Mouse (Mus musculus) forebrain, embryonic 16.5 days (tissue): ENCODE measurements around the gene Mylpf. TPM values are rescaled to one million over a fixed set of nuclear protein-coding genes. Genes with fewer than 3 reads are reported as not detected.
"Not testable (repeated sequence)": the region's sequence is repeated elsewhere in the genome, so short reads cannot be mapped to it uniquely, and the experiment has no call there.

ENCODE experiments used
- ATAC-seq: fragments of 200-750 bp; cut with Nextera tagmentation; 2 replicates; pipeline ENCODE4 v1.8.0; 2017; ENCODE audit warnings: mild to moderate bottlenecking, moderate library complexity
- H3K27ac ChIP-seq: fragments of 300-500 bp; sonication (generic); 2 replicates; pipeline ENCODE4 v1.5.1; 2014; ENCODE audit warnings: low read length, control low read depth
- H3K27me3 ChIP-seq: fragments of 300-500 bp; sonication (generic); replicated peaks from 2 replicates; pipeline ENCODE4 v1.6.1; 2014; ENCODE audit warnings: low read length; ENCODE audit not compliant: control insufficient read depth, insufficient read depth
- H3K36me3 ChIP-seq: fragments of 300-500 bp; sonication (generic); 2 replicates; pipeline ENCODE4 v1.6.1; 2014; ENCODE audit not compliant: control insufficient read depth, insufficient read depth
- H3K4me1 ChIP-seq: fragments of 300-500 bp; sonication (generic); replicated peaks from 2 replicates; pipeline ENCODE4 v1.6.1; 2014; ENCODE audit warnings: low read length; ENCODE audit not compliant: control insufficient read depth, insufficient read depth
- H3K4me2 ChIP-seq: fragments of 300-500 bp; sonication (generic); 2 replicates; pipeline ENCODE4 v1.6.1; 2014; ENCODE audit warnings: mild to moderate bottlenecking, low read length, control low read depth
- H3K4me3 ChIP-seq: fragments of 300-500 bp; sonication (generic); replicated peaks from 2 replicates; pipeline ENCODE4 v1.5.1; 2014; ENCODE audit warnings: mild to moderate bottlenecking, low read length, control low read depth
- H3K9ac ChIP-seq: fragments of 300-500 bp; sonication (generic); replicated peaks from 2 replicates; pipeline ENCODE4 v1.6.1; 2014; ENCODE audit warnings: low read depth, low read length, control low read depth
- H3K9me3 ChIP-seq: fragments of 300-500 bp; sonication (generic); 2 replicates; pipeline ENCODE4 v1.6.1; 2016; ENCODE audit warnings: low read length; ENCODE audit not compliant: control insufficient read depth
- WGBS: fragments of 180-500 bp; shearing (Covaris S2); extraction: QIAGEN DNeasy Blood & Tissue Kit; methylation state at CpG from one replicate; pipeline ENCODE4 v1.1.7; 2014; 5-methylcytosine and 5-hydroxymethylcytosine counted together
- polyA plus RNA-seq: library from polyadenylated mRNA; unstranded; fragments of >200 nt; fragmentation: Nextera tagmentation; extraction: Ambion mirVana; gene quantifications from 2 replicates; pipeline ENCODE4 v1.2.1, GENCODE M21; 2015

Mylpf gene
- polyA plus RNA-seq, result 4.1 and 8.3 TPM in 2 replicates

GRCm38 (mm10) chr7:127208553-127209438, at the start of gene Mylpf:
Gene Mylpf (plus strand): TSS chr7:127208890.
- H3K9me3 ChIP-seq, result no peaks in the 10 kb centered on the region
- H3K36me3 ChIP-seq, result no peaks in the 10 kb centered on the region
- peak within 1 kb of the TSS; percentile 89 for H3K27ac ChIP-seq
- peak within 1 kb of the TSS; percentile 92 for H3K9ac ChIP-seq
- no peaks in the 10 kb centered on the region for H3K27me3 ChIP-seq
- under 1% methylated on average over 44 of the region's 44 CpGs for WGBS
- peak; percentile 96 for ATAC-seq
- H3K4me1 ChIP-seq, result peaks cover 30% of the 10 kb centered on the region
- H3K4me3 ChIP-seq, result peak within 1 kb of the TSS; percentile 94
- H3K4me2 ChIP-seq, result peak within 1 kb of the TSS; percentile 99

GRCm38 (mm10) chr7:127162546-127162945, 46.1 kb upstream of the Mylpf start:
- ATAC-seq, result no peak
- H3K4me3 ChIP-seq, result no peak overlapping the region
- WGBS, result 84% methylated on average over 5 of the region's 5 CpGs

GRCm38 (mm10) chr7:127164002-127164401, 44.7 kb upstream of the Mylpf start:
- no peak overlapping the region for H3K27ac ChIP-seq
- H3K4me1 ChIP-seq, result no peaks in the 10 kb centered on the region
- no peak overlapping the region for H3K4me2 ChIP-seq
- no peak for ATAC-seq
- H3K9ac ChIP-seq, result no peak overlapping the region
- H3K36me3 ChIP-seq, result no peaks in the 10 kb centered on the region
- no peaks in the 10 kb centered on the region for H3K9me3 ChIP-seq
- 84% methylated on average over 4 of the region's 4 CpGs for WGBS
- H3K27me3 ChIP-seq, result no peaks in the 10 kb centered on the region
- H3K4me3 ChIP-seq, result no peak overlapping the region

More at GRCm38 (mm10) chr7:127162546-127162945, 46.1 kb upstream of the Mylpf start:
- Histone ChIP-seq H3K27ac (no peak overlapping the region), H3K27me3 (no peaks in the 10 kb centered on the region), H3K36me3 (no peaks in the 10 kb centered on the region), H3K9ac (no peak overlapping the region), H3K4me1 (no peaks in the 10 kb centered on the region), H3K4me2 (no peak overlapping the region), H3K9me3 (no peaks in the 10 kb centered on the region)

GRCm38 (mm10) chr7:127165607-127166493, 42.8 kb upstream of the Mylpf start:
- Histone ChIP-seq H3K9me3 (no peaks in the 10 kb centered on the region), H3K4me3 (no peak overlapping the region), H3K27me3 (no peaks in the 10 kb centered on the region), H3K4me2 (no peak overlapping the region), H3K9ac (no peak overlapping the region), H3K4me1 (no peaks in the 10 kb centered on the region), H3K27ac (no peak overlapping the region), H3K36me3 (no peaks in the 10 kb centered on the region)
- ATAC-seq, result no peak
- 86% methylated on average over 12 of the region's 12 CpGs for WGBS

GRCm38 (mm10) chr7:127166501-127166900, 42.2 kb upstream of the Mylpf start:
- Histone ChIP-seq H3K4me2 (no peak overlapping the region), H3K9ac (no peak overlapping the region), H3K27ac (no peak overlapping the region), H3K9me3 (no peaks in the 10 kb centered on the region), H3K4me1 (no peaks in the 10 kb centered on the region), H3K36me3 (no peaks in the 10 kb centered on the region), H3K27me3 (no peaks in the 10 kb centered on the region), H3K4me3 (no peak overlapping the region)
- no peak for ATAC-seq
- WGBS, result 91% methylated on average over 5 of the region's 5 CpGs

GRCm38 (mm10) chr7:127176937-127177336, 31.8 kb upstream of the Mylpf start:
- 67% methylated on average over 4 of the region's 4 CpGs for WGBS
- Histone ChIP-seq H3K9ac (no peak overlapping the region), H3K4me3 (no peak overlapping the region), H3K9me3 (no peaks in the 10 kb centered on the region), H3K36me3 (no peaks in the 10 kb centered on the region), H3K27ac (no peak overlapping the region), H3K4me2 (no peak overlapping the region), H3K4me1 (no peaks in the 10 kb centered on the region), H3K27me3 (no peaks in the 10 kb centered on the region)
- ATAC-seq, result no peak

- no peaks in the 10 kb centered on the region for H3K9me3 ChIP-seq
- H3K9ac ChIP-seq, result no peak overlapping the region
- 72% methylated on average over 2 of the region's 2 CpGs for WGBS
- H3K4me1 ChIP-seq, result no peaks in the 10 kb centered on the region
- H3K36me3 ChIP-seq, result no peaks in the 10 kb centered on the region
- H3K4me2 ChIP-seq, result no peak overlapping the region
- no peak for ATAC-seq
- H3K27me3 ChIP-seq, result no peaks in the 10 kb centered on the region
- H3K4me3 ChIP-seq, result no peak overlapping the region
- H3K27ac ChIP-seq, result no peak overlapping the region
Measured at GRCm38 (mm10) chr7:127180783-127181182, 27.9 kb upstream of the Mylpf start.

GRCm38 (mm10) chr7:127181724-127182123, 27.0 kb upstream of the Mylpf start:
- not testable (repeated sequence) for H3K9ac ChIP-seq, H3K36me3 ChIP-seq, H3K4me1 ChIP-seq, H3K4me3 ChIP-seq, ATAC-seq, H3K27me3 ChIP-seq, H3K4me2 ChIP-seq, H3K9me3 ChIP-seq, H3K27ac ChIP-seq
- 33% methylated on average over 3 of the region's 3 CpGs for whole genome bisulfite sequencing

- H3K9ac ChIP-seq, result no peak overlapping the region
- no peaks in the 10 kb centered on the region for H3K9me3 ChIP-seq
- H3K4me1 ChIP-seq, result no peaks in the 10 kb centered on the region
- no peak overlapping the region for H3K27ac ChIP-seq
- H3K36me3 ChIP-seq, result no peaks in the 10 kb centered on the region
- no peak overlapping the region for H3K4me3 ChIP-seq
- H3K4me2 ChIP-seq, result no peak overlapping the region
- ATAC-seq, result no peak
- H3K27me3 ChIP-seq, result no peaks in the 10 kb centered on the region
- WGBS, result 85% methylated on average over 8 of the region's 8 CpGs
Measured at GRCm38 (mm10) chr7:127183345-127183744, 25.3 kb upstream of the Mylpf start.
